Mouse (Mus musculus): ENCODE measurements around the gene Tas1r3. TPM values are rescaled to one million over a fixed set of nuclear protein-coding genes. Genes with fewer than 3 reads are reported as not detected.
A peak's percentile ranks its signal among the peaks of the same experiment; 100 is the strongest.

Tas1r3 gene
- under 1 TPM; 0.11 to 0.15 TPM for total RNA-seq (2021)

DNA sequence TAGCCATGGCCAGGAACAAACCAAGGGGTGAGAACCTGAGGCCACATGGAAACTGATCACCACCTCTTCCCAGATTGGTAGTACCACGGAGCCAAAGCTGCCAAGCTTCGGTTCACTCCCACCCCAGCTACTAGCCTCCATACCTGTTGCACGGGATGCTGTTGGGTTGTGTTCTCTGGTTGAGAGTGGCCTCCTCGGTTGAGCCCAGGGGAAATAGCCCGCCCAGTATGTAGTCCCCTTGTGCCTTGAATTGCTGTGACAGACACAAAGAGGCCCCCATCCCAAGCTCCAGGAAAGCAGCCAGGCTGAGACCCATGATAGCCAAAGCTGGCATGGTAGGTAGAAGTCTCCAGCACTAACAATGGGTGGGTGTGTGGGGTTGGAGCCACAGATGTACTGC is at the start of gene Tas1r3:
Gene Tas1r3, minus strand, starts transcription at position 362 of the 400 bp plus-strand sequence.
- no peak for DNase-seq (ENCODE audit: low spot score in 2 of 2)
- intact Hi-C loops (cut with DNase I), result no loop called here

DNA sequence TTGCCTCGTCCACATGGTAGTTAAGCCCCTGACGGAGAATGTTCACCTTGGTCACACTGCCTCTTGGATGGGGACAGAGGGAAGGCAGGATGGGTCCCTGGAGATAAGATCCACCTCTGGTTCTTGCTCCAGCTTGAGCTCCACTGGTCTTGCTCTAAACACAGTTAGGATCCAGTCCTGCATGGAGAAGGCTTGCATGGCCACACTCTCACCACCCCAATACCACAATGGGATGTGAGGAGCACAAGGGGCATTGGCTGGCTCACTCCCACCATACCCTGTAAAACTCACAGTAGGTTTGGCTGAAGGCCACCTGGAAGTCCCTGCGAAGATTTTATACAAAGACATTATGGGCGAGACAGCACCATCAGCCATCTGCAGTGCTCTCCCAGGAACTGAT is 45.6 kb upstream of the Tas1r3 start:
- DNase-seq (ENCODE audit: low spot score in 2 of 2), result no peak
- intact Hi-C loops (cut with DNase I), result no loop called here

DNA sequence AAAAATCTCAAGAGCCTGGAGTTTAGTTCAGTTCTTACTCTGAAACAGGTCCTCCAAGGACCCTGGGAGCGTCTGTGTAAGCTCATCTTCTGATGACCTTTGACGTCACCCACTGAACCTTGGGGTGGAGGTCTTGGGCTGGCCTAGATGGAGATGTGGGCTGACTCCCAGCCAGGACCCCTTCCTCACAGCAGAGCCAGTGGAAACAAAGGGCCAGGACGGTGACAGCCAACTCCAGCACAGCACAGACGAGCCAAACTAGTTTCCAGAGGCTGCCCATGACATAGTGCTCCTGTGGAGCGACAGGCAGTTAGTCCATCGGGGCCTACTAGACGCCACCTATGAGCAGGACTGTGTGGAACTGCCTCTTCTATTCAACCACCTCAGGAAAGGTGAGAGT is 45.1 kb upstream of the Tas1r3 start:
- intact Hi-C loops (cut with DNase I), result no loop called here
- DNase-seq (ENCODE audit: low spot score in 2 of 2), result peak in 1 of 2 experiments; percentile 3

DNA sequence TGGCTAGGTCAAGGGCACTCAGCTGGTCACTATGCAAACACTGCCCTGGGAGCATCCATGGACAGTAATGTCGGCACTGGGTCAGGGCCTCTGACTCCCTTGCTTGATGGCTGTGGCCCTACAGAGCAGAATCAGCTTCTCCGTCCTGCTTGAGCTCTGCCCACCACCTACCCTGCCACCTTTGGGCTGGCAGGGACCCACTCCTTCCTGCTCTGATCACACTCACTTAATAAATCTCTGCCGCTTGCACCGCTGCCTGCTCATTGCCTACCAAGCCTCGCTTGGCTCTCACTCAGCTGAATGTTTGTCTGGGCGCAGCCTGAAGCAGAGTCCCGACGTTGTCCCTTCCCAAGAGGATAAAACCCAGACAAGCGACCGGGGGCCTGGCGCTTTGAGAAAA is 43.8 kb upstream of the Tas1r3 start:
- DNase-seq (ENCODE audit: low spot score in 2 of 2), result peak in 1 of 2 experiments; percentile 4
- intact Hi-C loops (cut with DNase I), result no loop called here

DNA sequence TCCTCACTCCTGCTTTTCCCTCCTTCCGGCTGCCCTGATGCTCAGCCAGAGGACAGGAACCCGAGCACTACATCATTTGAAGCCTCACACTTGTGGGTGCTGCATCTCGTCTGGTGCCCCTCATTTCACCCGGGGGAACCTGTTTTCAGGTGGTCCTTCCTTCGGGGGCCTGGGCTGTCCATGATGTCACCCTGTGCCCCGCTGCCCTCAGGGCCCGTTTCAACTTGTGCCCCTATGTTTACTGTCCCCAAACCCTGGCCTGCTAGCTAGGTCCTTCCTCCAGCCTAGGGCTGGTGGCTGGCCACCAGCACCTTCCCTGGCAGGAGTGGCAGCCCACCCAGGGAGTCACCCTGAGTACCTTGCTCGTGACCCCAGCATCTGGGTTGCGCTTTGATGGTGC is 43.0 kb upstream of the Tas1r3 start:
- intact Hi-C loops (cut with DNase I), result no loop called here
- DNase-seq (ENCODE audit: low spot score in 2 of 2), result peak in 1 of 2 experiments; percentile 2

DNA sequence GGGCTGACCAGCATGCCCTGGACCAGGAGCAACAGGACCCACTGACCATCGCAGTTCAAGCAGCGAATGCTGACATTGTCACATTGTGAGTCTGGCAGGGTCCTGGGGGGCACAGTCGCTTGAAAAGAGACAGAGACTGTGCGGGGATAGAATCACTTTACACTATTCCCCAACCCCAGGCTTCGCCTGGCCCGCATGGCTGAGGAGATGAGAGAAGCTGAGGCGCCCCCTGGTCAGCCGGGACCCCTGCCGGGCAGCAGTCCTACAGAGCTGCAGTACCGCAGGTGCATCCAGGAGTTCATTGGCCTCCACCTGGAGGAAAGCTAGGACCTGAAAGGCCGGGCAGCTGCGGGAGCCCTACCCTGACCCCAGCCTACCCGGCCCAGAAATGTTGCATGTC is 42.5 kb upstream of the Tas1r3 start:
- DNase-seq (ENCODE audit: low spot score in 2 of 2), result no peak
- intact Hi-C loops (cut with DNase I), result loop anchor here (2.0 kb wide), 1 partner anchor 31 kb away; no protein-coding TSS in a partner anchor

DNA sequence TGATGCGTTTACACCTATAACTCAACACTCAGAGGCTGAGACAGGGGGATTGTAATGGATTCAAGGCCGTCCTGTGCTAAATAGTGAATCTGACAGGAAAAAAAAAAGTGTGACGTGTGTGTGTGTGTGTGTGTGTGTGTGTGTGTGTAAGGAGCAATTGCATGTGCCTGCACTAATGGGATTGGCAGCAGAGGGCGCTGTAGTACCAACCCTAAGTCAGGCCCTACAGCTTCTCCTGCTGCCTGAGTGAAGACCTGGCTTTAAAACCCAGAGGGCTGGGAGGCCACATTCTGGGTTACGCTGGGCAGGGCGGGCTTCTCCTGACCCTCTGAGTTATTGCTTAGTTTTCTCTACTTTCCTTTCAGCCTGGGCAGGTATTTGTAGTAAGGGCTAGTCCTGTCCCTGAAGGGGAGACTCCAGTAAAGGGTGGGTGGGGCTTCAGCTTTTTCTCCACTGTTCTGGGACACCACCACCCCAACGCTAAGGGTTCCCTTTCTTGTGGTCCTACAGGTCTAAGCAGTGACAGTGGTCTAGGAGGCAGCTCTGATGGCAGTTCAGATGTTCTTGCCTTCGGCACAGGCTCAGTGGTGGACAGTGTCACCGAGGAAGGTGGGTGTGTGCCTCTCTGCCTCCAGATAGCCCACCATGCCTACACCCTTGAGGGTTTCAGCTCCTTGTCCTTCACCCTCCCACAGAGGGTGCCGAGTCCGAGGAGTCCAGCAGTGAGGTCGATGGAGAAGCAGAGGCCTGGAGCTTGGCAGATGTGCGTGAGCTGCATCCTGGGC is 41.3 kb upstream of the Tas1r3 start:
- peak in 1 of 2 experiments; percentile 3 for DNase-seq (ENCODE audit: low spot score in 2 of 2)
- intact Hi-C loops (cut with DNase I), result loop anchor here (2.0 kb wide), 1 partner anchor 32 kb away; no protein-coding TSS in a partner anchor

DNA sequence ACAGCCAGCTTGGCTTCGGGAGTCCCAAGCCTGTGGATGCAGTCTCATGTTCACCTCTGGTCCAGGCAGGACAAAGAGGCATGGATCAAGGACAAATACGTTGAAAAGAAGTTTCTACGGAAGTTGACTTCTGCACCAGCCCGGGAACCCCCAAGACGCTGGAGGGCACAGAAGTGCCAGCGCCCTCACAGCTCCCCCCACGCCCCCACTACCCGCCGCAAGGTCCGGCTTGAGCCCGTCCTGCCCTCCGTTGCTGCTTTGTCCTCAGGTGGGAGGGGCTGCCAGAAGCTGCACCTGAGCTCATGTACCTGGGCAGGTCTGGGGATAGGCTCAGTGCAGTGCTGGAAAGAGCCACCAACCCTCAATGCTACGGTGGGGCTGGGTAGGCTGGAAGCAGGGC is 40.1 kb upstream of the Tas1r3 start:
- peak in 1 of 2 experiments; percentile 2 for DNase-seq (ENCODE audit: low spot score in 2 of 2)
- intact Hi-C loops (cut with DNase I), result no loop called here

DNA sequence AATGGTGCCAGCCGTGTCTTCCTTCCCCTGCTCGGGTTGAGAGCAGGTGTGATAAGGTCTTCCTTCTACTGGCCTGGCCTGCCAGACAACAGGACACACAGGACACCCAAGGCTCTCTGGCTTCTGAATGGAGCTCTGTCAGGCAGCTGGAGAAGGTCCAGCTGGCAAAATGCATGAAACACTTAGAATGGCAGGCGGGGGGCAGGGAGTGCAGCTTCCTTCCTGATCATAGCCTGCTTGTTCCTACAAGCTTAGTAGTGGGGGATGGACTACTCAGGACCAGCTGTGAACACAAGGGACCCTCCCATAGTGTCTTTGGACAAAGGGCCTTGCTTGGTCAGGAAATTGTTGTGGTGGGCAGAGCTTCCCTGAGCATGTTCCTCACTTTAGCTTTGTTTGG is 38.0 kb upstream of the Tas1r3 start:
- intact Hi-C loops (cut with DNase I), result no loop called here
- peak; percentile 17 to 32 for DNase-seq (ENCODE audit: low spot score in 2 of 2)

DNA sequence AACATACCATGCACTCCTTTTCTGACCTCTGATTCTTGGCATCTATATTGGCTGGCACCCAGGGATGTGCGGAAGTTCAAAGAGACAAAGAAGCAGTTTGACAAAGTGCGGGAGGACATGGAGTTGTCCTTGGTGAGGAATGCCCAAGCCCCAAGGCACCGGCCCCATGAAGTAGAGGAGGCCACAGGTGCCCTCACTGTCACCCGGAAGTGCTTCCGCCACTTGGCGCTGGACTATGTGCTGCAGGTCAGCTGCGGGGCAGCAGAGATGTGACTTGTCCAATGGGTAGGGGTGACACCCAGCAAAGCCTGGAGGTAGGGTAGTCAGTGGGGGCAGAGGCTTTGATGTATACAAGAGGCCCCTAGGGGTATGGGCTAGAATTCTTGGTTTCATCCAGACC is 36.2 kb upstream of the Tas1r3 start:
- intact Hi-C loops (cut with DNase I), result no loop called here
- no peak for DNase-seq (ENCODE audit: low spot score in 2 of 2)

DNA sequence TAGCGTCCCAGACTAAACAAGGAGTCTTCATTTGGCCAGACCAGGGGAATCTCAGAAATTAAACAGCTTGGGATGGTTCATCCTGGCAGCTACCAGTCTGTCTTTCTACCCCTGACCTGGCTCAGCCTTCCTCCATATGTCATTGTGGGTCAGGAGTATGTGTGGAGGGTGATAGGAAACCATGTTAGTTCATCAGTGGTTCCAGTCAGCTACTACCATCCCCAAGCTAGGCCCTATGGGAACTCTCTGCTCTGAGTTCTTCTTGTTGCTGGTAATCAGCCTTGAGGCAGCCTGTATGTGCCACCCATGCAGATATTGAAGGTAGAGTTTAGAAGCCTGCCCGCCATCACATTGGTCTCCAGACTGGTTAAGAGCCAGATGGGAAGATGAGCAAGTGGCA is 35.2 kb upstream of the Tas1r3 start:
- intact Hi-C loops (cut with DNase I), result no loop called here
- DNase-seq (ENCODE audit: low spot score in 2 of 2), result no peak

DNA sequence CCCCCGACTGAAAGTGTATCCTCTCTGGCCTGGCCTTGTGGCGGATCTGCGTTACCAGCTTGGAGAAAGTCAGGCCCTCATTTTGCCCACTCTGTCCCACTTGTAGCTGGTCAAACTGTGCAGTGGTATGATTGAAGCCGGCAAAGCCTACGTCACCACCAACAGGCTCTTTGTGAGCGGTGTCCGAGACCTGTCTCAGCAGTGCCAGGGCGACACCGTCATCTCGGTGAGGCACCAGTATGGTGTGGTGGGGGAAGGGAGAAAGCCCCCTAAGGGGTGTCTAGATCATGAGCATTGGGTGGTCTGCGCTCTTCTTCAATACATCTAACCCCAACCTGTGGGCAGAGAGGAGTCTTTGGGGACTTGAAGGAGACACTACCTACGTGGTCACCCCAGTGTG is 33.3 kb upstream of the Tas1r3 start:
- DNase-seq (ENCODE audit: low spot score in 2 of 2), result peak in 1 of 2 experiments; percentile 2
- intact Hi-C loops (cut with DNase I), result no loop called here

DNA sequence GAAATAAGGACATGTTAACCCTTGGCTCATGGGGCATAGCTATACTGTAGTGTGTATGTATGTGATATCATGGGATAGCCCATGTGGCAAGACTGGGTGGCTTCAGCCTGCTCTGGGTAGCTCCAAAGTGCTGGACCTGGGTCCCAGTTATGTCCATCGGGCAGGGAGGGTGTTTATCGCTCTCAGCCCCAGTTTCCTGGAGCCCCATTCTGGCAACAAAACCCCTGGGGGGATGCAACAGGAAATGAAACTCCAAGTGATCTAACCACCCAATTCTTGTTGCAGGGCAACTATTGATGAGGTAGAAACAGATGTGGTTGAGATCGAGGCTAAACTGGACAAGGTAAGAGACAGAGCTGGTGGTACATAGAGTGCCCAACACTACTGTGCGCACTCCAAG is 32.7 kb upstream of the Tas1r3 start:
- intact Hi-C loops (cut with DNase I), result no loop called here
- DNase-seq (ENCODE audit: low spot score in 2 of 2), result no peak

DNA sequence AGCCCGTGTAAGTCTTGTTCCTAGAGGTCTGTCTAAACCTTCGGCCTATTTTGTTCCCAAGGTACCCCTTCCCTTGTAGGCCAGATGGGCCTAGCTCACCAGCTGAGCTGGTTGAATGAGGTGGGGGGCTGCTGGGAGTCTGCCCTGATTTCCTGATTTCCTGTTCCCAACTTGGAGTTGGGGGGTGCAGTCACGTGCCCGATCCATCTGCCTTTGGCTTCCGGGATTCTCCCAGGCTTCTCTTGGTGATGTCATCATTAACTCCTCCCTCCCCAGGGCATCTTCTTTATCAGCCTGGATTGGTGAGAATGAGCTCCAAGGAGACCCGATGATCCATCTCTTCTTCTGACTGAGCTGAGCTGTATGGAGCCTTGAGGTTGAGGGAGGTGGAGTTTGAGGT is 32.1 kb upstream of the Tas1r3 start:
- DNase-seq (ENCODE audit: low spot score in 2 of 2), result peak; percentile 71 to 79
- intact Hi-C loops (cut with DNase I), result no loop called here

DNA sequence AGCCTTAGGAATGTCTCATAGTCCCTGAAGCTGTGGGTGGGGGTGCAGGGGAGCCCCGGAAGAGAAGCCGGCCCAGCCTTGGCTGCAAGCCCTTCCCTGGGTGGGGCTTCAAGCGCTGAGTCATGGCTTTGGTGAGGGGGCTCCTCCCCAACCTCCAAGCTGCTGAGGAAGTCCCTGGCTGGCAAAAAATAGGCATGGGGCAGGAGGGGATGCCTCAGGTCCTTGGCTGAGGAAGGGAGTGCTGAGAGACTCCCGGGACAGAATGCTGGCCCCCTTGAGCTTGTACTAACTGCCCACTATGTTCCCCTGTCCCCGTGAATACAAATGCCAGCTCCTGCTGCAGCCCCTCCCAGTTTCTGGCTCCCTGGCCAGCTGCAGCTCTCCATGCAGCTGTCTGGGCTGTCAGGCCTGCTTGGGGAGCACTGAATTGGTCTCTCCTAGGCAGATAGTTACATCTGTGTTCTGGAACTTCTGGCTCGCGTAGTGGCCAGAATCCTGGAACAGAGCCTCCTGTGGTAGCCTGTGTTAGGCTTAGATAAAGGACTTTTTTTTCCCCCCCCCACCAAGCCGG is 31.2 kb upstream of the Tas1r3 start:
- peak; percentile 80 to 81 for DNase-seq (ENCODE audit: low spot score in 2 of 2)
- intact Hi-C loops (cut with DNase I), result no loop called here

DNA sequence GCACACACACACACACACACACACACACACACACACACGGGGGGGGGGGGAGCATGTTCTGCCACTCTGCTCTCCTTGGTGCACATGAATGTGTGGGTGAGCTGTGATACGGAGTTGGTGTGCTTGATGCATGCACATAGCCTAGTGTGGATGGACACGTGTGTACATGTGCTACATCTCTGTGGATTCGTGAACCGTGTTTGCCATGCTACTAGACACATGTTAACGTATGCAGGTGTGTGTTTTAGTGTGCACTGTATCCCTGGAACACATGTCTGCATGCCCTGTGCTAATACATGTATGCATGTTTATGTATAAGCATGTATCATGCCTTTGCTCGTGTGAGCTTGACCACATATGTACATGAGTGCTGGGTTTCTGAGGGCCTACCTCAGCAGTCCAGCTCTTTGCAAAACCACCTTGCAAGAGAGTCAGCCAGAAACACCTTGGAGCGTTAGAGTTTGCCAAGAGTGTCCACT is 30.1 kb upstream of the Tas1r3 start:
- DNase-seq (ENCODE audit: low spot score in 2 of 2), result no peak
- intact Hi-C loops (cut with DNase I), result loop anchor here (2.0 kb wide), 1 partner anchor 24 kb away; the partner anchor contains the start of genes Cptp and Ints11

DNA sequence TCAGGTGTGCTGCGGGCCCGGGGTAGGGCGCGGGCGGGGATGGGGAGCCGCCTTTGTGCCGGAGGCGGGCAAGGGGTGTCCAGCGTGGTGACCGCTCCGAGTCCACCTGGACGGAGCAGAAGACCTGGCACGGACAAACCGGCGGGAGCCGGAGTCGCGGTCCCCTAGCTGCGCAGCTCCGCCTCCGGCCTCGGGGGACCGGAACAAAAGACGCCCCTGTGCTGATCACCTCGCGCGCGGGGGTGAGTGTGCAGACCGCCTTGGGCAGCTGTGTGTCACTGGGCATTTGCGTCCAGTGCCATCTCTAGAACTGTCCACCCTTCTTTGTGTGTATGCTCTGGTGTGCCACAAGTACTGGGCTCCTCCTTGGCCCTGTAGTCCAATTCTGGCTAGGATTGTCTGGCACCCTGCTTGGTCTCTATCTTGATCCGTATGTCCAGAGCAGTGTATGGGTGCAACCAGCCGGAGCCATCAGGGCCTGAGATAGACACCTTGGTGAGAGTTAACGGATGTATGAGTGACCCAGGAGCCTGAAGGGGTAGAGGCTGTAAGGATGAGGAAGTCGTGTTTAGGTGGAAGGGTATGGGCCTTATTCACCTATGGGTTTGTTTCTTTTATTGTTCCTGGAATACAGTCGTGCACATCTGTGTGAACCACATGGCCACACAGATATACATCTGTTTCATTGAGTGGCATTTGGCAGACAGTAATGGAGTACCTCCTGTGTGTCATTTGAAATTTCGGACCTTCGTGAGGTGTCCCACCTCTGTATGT is 29.5 kb upstream of the Tas1r3 start:
- intact Hi-C loops (cut with DNase I), result loop anchor here (2.0 kb wide), 1 partner anchor 24 kb away; the partner anchor contains the start of genes Cptp and Ints11
- no peak for DNase-seq (ENCODE audit: low spot score in 2 of 2)

DNA sequence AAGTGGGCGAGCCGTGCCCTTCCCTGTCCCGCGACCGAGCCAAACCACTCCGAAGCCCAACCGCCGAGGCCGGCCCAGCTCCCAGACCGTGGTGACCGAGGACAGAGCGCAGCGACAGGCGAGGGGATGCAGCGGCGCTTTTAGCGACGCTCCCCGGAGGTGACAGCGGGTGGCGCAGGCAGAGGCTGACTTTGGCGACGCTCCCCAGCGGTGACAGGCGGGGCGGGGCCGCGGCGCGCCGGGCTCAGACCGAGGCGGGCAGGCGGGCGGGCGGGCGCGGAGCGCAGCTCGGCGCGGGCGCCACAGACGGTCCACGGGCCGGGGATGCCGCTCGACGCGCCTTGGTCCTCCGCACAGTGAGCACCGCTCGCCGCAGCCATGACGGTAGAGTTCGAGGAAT is 28.9 kb upstream of the Tas1r3 start:
- intact Hi-C loops (cut with DNase I), result loop anchor here (2.0 kb wide), 1 partner anchor 23 kb away; the partner anchor contains the start of genes Cptp and Ints11

DNA sequence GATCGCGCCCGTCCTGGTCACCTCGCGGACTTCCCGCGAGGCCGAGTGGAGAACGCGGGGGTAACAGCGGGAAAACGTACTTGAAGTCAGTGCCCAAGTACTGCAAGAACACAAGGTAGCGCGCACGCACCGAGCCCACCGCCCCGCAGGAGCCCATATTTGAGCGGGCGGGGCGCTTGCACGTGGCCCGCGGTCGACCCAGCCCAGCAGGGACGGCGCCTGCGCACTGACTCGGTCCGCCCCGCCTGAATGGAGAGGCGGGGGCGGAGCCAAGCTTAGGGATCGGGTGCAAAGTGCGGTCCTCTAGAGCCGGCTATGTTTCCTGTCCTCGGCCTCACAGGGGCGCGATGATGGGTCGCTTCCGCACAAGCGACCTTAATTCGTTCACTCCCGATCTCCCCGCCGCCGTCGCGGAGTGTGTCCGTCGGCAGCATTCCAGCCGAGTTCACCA is 28.4 kb upstream of the Tas1r3 start, which contains the start of the genes Pusl1 and Acap3:
Gene Pusl1, minus strand, starts transcription at position 231 of the 451 bp plus-strand sequence.
Gene Acap3, plus strand, starts transcription at position 272 of the 451 bp plus-strand sequence.
- intact Hi-C loops (cut with DNase I), result loop anchor here (1.0 to 2.0 kb wide), 2 partner anchors 23 to 52 kb away; partner anchors contain the start of genes Cptp, Ints11 and Ube2j2

More for the DNA sequence above, 28.9 kb upstream of the Tas1r3 start:
- DNase-seq (ENCODE audit: low spot score in 2 of 2), result peak; percentile 82 to 86

More for the DNA sequence above, 28.4 kb upstream of the Tas1r3 start, which contains the start of the genes Pusl1 and Acap3:
- peak; percentile 95 to 97 for DNase-seq (ENCODE audit: low spot score in 2 of 2)
